Mouse (Mus musculus) cerebellum, adult 2 months (tissue): Measurements from ENCODE around the gene Slit2.

Experiments
- CTCF ChIP-seq: fragments of 200-500 bp; IDR thresholded peaks from 2 replicates; pipeline ENCODE4 v1.5.1; 2011; ENCODE audit warnings: low read depth, mild to moderate bottlenecking, control low read depth, low read length, moderate library complexity, borderline replicate concordance; ENCODE audit not compliant: insufficient read depth
- POLR2A ChIP-seq: fragments of 200-500 bp; IDR thresholded peaks from 2 replicates; pipeline ENCODE4 v1.6.1; 2011; ENCODE audit warnings: low read length, control low read depth, borderline replicate concordance; ENCODE audit not compliant: insufficient read depth

DNA sequence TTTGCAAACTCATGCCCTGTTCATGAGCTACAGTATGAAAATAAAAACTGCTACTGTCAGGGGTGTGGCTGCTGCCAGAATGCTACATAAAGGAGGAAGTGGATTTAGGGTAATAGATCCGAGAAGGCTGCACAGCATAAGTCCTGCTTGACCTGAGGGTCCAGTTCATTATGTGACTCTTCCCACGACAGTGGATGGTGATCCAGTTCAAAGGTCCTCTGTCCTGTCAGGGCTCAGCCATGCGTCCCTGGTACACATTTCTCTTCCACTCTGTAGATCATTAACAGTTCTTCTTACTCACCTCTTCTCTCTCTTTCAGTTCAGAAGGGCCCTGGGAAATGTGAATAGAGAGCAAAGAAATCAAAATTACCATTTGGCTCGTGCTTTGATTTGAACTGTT lies 265.4 kb downstream of the Slit2 start:
- TF ChIP-seq CTCF (no peak), POLR2A (no peak)
